Mouse (Mus musculus): ENCODE measurements around the gene Elovl2. TPM values are rescaled to one million over a fixed set of nuclear protein-coding genes. Genes with fewer than 3 reads are reported as not detected.
A peak's percentile ranks its signal among the peaks of the same experiment; 100 is the strongest.
"Not testable (repeated sequence)": the region's sequence is repeated elsewhere in the genome, so short reads cannot be mapped to it uniquely, and the experiment has no call there.

Elovl2 gene
- under 1 TPM; 0.55 to 0.68 TPM for total RNA-seq (2021)

DNA sequence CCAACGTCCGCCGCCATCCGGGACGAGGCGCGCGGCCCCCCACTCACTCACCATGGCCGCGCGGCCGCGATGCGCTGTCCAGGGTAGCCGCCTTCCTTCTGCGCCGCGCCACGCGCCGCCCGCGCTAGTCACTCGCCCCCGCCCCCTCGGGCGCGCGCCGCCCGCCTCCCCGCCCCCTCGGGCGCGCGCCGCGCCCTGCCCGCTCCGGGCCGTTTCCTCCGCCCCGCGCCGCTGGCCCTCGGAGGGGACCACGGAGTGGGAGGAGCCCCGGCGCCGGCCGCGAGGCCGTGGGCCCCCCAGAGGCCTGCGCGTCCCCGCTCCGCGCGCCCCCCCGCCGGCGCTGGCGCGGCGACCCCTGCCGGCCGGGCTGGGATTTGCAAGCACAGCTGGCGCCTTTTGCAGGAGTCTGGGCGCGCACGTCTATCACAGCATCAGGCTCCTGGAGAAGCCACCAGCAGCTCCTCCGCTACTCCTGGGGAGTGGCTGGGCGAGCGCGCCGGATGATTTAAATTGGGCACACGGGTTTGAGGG is at the start of gene Elovl2:
Elovl2 (minus strand) TSS at position 102 of the 531 bp plus-strand sequence.
- peak; percentile 82 for DNase-seq

DNA sequence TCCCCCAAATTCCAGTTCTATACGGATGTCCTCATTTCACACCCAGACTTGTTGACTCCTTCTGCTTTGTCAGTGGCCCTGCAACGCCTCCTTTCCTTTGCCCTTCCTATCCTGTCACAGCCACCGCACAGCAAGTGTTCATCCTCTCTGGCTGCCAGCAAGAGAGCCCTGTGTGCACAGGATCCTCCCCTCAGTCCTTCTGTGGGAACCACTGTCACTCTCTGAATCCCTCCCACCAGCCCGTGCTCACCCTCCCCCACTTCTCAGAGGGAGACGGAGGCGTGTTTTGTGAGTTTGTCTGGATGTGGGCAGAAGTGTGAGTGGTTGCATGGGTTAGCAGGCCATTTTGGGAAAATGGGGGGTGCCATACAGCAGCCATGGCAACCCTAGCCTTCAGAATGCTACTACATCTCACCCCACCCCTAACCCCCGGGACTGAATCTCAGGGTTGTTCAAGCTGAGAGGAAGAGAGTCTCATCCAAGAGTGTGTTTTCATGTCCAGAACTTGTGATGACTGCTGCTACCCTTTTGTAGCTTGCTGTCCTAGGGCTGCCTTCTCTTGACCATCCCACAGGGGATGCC is 47.7 kb upstream of the Elovl2 start:
- DNase-seq = no peak

DNA sequence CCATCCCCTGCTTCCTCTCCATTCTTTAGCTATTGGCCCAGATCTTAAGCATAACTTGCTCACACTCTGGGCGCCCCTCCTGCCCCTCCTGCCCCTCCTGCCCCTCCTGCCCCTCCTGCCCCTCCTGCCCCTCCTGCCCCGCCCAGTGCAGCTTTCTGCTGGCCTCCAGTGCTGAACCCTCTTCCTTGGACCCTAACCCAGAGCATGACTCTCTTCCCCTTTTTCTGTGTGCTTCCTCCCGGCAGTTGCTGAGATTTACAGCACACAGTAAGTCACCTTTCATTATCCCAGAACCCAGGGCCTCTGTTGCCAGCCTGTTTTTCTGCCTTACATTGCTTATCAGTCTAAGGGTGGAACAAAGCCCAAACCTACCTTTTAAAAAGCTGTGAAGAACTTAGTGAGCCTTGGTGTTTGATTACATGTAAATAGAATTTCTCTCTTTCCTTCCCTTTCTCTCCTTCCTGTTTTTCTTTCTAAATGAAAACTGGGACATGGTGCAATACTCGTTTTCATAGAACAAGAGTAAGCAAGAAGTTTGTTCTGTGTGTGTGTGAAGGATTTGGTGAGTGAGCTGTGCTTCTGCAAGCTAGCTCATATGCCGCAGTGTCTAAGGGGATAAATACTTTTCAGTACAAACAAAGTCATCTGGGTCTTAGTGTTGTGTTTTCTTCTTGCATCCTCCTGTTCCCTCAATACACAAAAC is 43.2 kb upstream of the Elovl2 start:
- DNase-seq = no peak

DNA sequence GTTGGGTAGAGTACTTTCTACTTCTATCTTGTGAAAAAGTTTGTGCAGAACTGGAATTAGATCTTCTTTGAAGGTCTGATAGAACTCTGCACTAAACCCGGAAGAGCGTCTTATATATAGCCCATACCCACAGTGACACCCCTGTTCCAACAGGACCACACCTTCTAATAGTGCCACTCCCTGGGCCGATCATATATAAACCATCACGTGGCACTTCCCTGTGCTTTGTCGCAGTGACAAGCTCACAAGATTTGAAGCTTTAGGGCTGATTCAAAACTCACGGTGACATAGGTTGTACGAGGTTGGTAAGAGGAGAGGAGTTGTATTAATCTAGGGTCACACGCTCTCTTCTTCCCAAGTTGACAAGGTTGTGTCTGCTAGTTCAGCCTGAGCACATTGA is 41.4 kb upstream of the Elovl2 start:
- not testable (repeated sequence) for DNase-seq

DNA sequence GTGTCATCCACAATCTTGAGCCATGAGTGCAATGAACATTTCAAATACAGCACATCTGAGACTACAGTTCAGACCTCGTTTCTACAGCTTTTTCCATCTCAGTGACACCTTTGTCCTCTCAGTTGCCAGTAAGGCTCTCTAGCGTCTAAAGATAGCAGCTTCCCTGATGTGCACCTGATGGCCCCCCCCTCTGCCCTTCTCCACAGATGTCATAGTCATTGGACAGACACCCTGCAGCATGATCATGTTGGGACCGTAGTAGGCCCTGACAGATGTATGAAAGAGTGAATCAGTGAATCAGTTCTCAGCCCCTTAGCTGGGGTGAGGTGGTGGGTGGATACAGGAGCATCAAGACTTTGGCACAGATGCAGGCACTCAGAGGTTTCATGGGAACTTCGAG is 37.6 kb upstream of the Elovl2 start:
- no peak for DNase-seq

DNA sequence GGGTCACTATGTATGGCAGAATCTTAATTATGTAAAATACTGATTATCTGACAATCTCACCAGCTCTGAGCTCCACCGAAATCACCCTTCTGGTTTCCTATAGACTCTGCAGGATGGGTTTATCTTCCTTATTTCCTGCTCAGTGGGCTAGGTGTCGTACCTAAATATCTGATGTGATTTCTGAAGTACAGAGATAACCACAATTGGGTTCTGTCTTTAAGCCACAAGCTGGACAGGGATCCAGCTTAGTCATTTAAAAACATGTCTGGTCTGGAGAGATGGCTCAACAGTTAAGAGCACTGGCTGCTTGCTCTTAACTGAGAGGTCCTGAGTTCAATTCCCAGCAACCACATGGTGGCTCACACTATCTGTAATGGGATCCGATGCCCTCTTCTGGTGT is 36.8 kb upstream of the Elovl2 start:
- DNase-seq = no peak

DNA sequence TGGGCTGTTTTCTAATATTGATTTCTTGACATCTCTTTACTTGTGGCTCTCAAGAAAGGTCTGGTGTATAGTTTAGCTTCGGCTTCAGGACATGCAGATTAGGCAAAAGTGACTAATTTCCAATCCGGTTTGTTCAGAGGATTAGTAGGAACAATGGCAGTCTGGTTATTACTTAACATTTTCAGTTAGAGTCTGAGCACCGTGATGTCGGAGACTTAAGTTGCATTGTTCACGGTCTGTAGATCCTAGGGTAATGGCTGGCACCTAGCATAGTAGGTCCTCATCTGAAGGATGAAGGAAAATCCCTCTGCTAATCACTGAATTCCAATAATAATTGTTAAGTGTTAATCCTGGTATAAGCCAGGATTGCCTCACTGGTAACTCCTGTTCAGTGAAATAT is 35.9 kb upstream of the Elovl2 start:
- no peak for DNase-seq

DNA sequence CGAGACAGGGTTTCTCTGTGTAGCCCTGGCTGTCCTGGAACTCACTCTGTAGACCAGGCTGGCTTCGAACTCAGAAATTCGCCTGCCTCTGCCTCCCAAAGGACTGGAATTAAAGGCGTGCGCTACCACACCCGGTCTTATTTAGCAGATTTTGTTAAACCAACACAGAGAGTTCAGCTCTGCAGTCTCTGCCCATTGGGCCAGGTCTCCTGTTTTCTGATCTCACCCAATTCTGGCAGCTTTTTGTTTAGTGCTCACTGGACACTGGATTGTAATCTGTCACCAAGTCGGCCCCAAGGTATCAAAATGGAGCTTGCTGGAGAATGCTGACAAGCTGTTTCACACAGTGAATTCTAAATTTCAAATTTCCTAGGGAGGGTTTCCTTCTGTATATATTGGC is 32.5 kb upstream of the Elovl2 start:
- DNase-seq = no peak

DNA sequence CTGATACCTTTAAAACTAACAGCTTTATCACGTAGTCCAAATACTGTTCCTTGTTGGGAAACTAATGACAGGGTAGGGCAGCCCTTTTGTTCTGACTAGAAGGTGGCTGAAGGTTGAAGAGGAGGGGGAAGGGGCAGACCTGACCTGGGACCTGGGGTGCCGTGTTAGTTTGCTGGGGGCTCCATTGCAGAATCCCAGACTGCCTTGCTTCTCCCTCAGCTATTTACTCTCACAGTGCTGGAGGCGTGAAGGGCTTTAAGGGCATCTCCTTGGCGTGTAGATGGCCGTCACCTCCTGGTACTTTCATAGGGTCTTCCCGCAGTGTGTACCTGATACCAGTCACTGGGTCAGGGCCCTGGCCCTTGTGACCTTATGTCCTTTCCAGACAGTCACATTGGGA is 31.9 kb upstream of the Elovl2 start:
- no peak for DNase-seq

DNA sequence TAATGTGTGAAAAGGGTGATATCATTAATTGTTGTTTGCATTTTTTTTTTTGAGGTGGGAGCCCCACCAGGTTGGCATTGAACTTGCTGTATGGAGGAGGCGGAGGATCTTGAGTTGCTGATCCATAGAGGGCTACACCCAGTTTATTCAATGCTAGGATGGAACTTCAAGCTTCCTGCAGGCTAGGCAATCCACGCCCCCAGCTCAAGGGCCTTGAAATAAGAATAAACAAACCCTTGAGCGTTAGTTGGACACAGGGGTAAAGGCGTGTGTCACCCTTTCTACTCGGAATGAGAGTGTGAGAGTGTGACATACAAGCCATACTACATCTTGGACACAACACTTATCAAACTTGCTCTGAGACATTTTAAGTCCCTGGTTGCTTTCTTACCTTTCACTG is 31.5 kb upstream of the Elovl2 start:
- DNase-seq = no peak

DNA sequence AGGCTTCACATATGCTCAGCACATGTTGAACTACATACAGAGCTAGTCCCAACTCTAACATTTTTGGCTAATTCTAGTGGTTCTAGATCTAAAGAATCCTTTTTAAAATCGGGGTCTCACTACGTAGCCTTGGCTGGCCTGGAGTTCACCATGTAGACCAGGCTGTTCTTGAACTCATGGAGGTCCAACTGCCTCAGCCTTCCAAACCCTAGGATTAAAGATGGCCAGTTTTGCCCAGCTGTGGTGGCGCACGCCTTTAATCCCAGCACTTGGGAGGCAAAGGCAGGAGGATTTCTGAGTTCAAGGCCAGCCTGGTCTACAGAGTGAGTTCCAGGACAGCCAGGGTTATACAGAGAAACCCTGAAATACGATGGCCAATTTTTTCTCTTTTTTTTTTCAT is 31.0 kb upstream of the Elovl2 start:
- DNase-seq = not testable (repeated sequence)

DNA sequence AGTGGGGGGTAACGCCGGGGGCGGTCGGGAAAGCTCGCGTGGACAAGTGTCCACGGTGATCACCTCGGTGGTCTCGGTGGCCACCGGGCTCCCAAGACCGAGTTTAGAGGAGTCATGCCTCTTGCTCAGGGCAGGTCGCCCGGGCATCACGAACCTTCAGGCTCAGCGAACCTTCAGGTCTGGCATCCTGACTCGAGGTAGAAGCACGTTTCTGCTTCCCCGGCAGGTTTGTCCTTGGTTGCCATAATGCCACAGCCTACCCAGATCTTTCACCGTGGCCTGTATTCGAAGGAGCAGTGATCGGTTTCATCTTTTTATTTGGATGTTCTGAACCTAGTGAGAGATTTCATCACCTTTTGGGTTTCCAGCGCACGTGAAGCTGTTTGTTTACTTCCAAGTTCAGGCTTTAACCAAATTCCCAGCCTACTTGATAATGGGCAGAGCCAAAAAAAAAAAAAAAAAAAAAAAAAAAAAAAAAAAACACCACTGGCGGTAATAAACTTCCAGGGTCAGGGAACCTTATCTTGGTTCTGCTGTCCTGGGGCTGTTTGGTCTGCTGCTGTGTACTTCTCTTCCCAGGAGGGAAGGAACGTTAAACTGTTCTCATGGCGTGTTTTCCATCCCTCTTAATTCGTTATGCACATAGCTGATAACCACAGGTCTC is 30.2 kb upstream of the Elovl2 start:
- no peak for DNase-seq

DNA sequence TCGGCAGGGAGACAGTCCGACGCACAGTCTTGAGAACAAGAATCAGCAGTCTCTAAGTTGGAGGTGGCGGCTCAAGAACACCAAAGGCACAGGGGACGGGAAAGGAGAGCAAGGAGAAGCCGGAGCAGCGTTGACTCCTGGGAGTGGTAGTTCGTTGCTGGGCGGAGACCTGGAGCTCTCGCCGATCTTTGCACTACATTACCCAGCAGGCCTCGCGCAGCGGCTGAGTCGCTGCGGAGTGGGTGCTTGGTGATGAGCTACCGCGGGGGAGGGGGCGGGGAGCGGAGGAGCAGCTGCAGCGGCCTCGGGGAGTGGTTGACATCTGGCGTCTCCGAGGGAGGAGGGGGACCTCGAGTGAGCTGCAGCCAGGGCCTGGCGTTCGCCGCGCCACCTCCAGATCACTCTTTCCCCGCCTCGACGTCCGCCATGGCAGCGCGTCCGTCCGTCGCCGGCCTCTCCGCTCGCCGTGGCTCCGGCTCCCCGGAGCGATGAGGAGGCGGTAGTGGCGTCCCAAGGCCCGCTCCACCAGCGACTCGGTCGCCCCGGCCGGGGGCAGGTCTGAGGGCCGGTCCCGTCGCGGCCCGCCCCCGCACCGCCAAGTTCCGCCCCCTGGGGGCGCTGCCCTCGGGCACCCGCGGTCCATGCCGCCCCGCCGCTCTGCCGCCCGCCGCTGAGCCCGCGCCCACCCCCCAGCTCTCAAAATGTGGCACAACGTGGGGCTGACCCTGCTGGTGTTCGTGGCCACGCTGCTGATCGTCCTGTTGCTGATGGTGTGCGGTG is 29.5 kb upstream of the Elovl2 start, which contains the start of gene Smim13:
Smim13 (plus strand) TSS at position 307 of the 780 bp plus-strand sequence.
- peak; percentile 91 for DNase-seq

DNA sequence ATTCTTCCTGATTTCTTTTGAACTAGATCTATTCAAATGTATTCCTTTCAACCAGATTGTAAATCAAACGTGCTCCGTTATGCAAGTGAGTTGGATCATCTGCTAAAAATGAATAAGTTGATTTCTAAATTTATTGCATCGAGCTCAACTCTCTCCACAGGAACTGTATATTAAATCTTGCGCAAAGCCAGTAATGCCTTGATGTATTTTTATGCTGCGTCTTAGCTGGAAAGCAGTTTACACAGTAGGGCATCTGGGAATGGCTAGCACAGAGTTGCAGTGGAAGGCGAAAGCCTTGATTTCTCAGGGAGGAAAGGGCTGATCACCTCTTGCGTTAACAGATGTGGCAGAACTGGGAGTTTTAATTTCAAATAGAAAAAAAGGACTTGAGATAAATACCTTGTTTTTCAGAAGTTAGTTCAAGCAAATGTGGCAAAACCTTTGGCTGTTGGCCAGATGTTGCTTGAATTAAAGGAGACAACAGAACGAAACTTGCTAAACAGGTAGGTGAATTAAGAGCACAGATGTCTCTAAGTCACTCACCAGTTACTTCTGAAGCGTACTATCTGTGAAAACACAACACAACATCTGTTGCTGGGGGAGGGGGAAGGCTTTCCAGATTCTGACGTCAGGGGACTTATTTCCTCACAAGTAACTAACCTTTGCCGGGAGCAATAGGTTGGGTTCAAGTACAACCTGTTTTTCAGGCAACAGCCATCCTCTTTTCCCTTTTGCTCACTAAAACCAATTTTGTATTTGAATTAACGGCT is 28.7 kb upstream of the Elovl2 start:
- no peak for DNase-seq

DNA sequence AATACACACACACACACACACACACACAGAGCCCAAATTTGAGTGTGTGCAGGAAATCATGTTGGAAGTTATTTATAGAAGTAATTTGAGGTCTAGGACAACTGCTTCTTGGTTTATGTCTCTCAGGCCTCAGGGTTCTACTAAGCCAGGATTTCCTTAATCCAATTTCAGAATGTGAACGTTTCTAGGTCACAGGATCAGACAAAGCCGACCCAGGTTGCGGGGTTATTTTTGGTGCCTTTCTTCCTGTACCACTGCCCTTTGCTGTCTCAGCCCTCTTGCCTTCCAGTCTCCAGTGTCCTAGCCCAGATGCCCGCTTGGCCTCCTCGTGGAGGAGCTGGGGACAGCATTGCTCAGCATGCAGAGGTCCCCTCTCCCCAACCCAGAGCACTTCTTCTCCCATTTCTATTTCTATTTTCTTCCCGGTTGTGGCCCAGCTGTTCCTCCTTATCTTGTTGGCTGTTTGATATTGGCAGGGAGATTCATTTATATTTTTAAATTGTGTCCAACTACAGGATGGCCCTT is 24.2 kb upstream of the Elovl2 start:
- DNase-seq = peak; percentile 34

DNA sequence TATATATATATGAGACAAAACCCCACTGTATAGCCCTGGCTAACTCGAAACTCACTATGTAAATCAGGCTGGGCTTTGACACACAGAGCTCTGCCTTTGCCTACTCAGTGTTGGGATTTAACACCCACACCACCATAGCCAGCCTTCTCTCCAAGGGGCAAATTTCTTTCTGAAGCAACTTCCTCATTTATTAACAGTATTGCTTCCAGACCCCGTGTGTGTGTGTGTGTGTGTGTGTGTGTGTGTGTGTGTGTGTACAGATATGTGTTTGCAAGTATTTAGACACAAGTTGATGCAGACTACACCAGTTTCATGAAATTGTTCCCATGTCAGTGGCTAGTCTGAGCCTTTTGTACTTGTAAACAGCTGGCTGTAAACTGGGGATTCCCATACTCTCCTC is 21.4 kb upstream of the Elovl2 start:
- no peak for DNase-seq

DNA sequence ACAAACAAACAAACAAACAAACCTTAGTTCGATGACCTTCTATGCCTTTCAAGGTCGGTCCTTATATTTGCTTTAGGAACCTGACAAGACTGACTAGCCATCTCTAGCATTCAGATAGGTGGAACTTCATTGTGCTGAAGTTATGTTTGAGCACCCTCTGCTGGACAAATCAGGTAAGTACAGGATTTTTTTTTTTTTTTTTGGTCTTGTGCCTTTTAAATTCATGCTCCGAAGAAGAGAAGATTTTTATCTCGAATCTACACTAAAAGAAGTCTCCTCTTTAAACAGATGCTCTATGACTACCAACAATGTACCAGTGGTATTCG is 18.6 kb upstream of the Elovl2 start:
- DNase-seq = no peak

DNA sequence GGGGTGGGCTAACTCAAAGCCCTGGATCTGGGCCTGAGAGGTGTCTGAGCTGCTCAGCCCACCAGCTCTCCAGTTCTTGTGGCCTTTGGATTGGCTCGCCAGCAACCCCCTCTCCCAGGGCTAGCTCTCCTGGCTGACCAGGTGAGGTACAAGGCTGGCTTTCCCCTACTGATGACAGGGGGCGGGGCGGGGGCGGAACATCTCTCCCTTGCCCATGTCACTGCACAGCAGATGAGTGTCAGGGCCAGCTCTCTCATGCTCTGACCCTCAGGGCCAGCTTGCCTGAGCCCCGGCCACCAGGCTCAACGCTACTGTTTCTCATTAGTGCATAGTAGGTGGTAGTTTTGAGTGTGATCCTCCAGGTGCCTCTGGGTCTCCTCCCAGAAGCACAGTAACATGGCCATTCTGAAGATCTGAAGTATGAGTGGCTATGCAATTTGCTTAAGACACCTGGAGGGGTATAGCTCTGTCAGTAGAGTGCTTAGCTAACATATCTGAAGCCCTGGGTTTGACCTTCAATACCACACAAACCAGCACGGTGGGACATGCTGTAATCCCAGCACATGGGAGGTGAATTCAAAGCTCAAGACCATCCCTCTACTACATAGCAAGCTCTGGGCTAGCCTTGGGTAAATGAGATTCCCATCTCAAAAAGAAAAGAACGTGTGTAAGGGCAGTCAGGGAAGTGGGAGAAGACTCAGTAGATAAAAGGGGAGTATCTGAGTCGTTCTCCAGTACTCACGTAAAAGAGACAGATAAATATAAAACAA is 18.0 kb upstream of the Elovl2 start:
- DNase-seq = no peak

DNA sequence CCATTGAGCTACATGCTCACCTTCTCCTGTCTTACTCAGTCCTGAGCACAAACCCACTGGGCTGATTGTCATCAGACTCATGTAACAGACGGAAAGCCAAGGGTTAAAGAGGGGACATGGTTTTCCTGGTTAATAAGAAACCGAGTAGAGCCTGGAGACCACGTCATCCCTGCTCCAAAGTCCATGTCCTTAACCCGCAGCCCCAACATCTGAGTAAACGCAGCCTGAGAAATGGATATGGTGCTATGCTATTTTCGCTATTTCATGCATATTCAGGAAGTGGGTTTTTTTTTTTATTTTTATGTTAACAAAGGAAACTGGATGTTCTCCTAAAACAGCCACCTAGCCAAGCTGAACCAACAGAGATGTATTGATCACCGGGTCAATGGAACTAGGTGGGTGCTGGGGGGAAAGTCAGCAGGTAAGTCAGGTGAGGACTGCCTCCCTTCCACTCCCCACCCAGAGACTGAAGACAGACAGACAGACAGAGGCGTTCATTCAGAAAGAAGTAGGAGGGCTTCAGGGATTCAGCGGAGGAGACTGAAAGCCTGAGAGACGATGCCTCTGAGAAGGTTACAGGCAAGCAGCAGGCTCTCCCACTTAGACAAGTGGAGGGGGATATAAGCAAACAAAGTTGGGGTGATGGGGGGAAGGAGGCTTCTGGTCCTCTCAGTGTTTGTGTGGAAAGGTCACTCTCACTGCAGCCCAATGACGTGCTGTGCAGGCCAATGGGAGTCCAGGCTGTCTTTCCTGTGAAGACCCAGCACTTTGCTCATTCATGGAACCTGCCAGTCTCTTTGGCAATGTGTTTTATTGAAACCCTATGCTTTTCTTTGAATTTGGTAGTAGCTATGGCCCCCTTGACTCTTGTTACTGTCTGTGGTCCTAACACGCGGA is 15.9 kb upstream of the Elovl2 start:
- no peak for DNase-seq

DNA sequence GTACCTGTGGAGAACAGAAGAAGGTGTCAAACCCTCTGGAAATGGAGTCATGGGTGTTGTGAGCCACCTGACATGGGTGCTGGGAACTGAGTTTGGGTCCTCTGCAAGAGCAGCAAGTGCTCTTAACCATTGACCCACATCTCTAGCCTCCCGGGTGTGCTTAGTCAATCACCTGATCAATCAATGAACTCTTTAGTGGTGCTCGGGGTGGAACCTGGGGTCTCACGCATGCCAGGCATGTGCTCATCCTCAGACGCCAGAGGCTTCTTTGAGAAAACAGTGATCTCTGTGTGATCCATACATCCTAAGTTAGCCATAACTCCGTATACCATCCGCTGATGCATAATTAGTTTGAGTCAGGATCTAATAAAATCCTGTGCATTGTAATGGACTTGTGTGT is 15.0 kb upstream of the Elovl2 start:
- DNase-seq = no peak

Measured in heart, postnatal 4 days (tissue).